Mouse (Mus musculus) embryonic fibroblast, embryonic 13.5 days (primary cell): ENCODE measurements around the gene Cpm.

Experiments used
- CTCF ChIP-seq: IDR thresholded peaks from 2 replicates; pipeline ENCODE4 v1.5.1; 2011; ENCODE audit warnings: mild to moderate bottlenecking, control low read depth, low read length, moderate library complexity, borderline replicate concordance; ENCODE audit not compliant: insufficient read depth
- POLR2A ChIP-seq: IDR thresholded peaks from 2 replicates; pipeline ENCODE4 v1.6.1; 2011; ENCODE audit warnings: low read depth, mild to moderate bottlenecking, control low read depth, low read length, moderate library complexity

DNA sequence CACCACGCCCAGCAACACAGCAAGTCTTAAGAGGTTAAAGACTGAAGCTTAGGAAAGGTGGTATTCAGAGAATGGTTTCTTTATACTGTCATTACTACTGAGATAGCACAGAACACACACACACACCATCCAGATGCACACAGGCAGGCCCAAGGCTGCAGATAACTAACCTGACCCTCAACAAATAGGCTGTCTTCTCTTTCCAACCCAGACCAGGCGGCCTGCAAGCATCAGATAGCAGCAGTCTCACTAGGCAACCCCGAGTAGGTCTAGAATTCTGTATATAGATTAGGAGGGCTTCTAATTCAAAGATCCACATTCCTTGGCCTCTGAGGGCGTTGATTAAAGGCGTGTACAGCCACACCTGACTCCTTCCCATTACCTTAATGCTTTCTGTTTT is 102.9 kb downstream of the Cpm start:
- TF ChIP-seq CTCF (no peak), POLR2A (no peak)
